Mouse (Mus musculus): ENCODE data around the gene Jak3. TPM values are rescaled to one million over a fixed set of nuclear protein-coding genes. Genes with fewer than 3 reads are reported as not detected.
A peak's percentile ranks its signal among the peaks of the same experiment; 100 is the strongest.

Jak3 gene
- polyA plus RNA-seq, 1 experiment from 2014 or later: 4.5 TPM

- H3K4me2 ChIP-seq (ENCODE audit: low read length): peak overlapping the region; percentile 49
- no peak for ATAC-seq (replicated peaks; ENCODE audit: low FRiP score, low TSS enrichment, low read depth)
- H3K27me3 ChIP-seq (replicated peaks; ENCODE audit: control insufficient read depth, insufficient read depth, low read length): peaks cover 71% of the 10 kb centered on the region
- H3K27ac ChIP-seq (ENCODE audit: low read depth): no peak overlapping the region
- no peaks in the 10 kb centered on the region for H3K36me3 ChIP-seq (ENCODE audit: control insufficient read depth, insufficient read depth, low read length)
- no peaks in the 10 kb centered on the region for H3K9me3 ChIP-seq (ENCODE audit: control insufficient read depth, low read length)
- WGBS: 27% methylated on average over 16 of the region's 16 CpGs
- H3K9ac ChIP-seq (ENCODE audit: low read length): no peak overlapping the region
- H3K4me3 ChIP-seq (ENCODE audit: low read depth, low read length): 0 out of 2 replicates have a peak overlapping the region, but pooled peaks have one; percentile 15
- DNase-seq (ENCODE audit: low spot score): no peak
- H3K4me1 ChIP-seq (replicated peaks; ENCODE audit: control insufficient read depth, insufficient read depth, low read length): 0 out of 2 replicates have a peak, but pooled peaks cover 3% of the 10 kb centered on the region
Measured at GRCm38 (mm10) chr8:71679116-71679515, 3.0 kb downstream of the Jak3 start.

- peak overlapping the region; percentile 15; the same call in 1 of the 2 replicates for H3K4me3 ChIP-seq (ENCODE audit: low read depth, low read length)
- WGBS: 3% methylated on average over 46 of the region's 46 CpGs
- peak overlapping the region; percentile 49 for H3K4me2 ChIP-seq (ENCODE audit: low read length)
- H3K9ac ChIP-seq (ENCODE audit: low read length): no peak overlapping the region
- no peaks in the 10 kb centered on the region for H3K36me3 ChIP-seq (ENCODE audit: control insufficient read depth, insufficient read depth, low read length)
- no peak overlapping the region for H3K27ac ChIP-seq (ENCODE audit: low read depth)
- peaks cover 77% of the 10 kb centered on the region for H3K27me3 ChIP-seq (replicated peaks; ENCODE audit: control insufficient read depth, insufficient read depth, low read length)
- H3K9me3 ChIP-seq (ENCODE audit: control insufficient read depth, low read length): no peaks in the 10 kb centered on the region
- DNase-seq (ENCODE audit: low spot score) (peak; percentile 57), ATAC-seq (replicated peaks; ENCODE audit: low FRiP score, low TSS enrichment, low read depth) (0 out of 2 replicates have a peak, but pooled peaks have one; percentile 19)
- H3K4me1 ChIP-seq (replicated peaks; ENCODE audit: control insufficient read depth, insufficient read depth, low read length): 0 out of 2 replicates have a peak, but pooled peaks cover 3% of the 10 kb centered on the region
Measured at GRCm38 (mm10) chr8:71679550-71680168, 3.6 kb downstream of the Jak3 start.

- H3K4me2 ChIP-seq (ENCODE audit: low read length): no peak overlapping the region; the same call in 1 of the 2 replicates
Measured at GRCm38 (mm10) chr8:71680471-71680870, 4.4 kb downstream of the Jak3 start.

GRCm38 (mm10) chr8:71681369-71681915 lies 5.3 kb downstream of the Jak3 start:
- peaks cover 4% of the 10 kb centered on the region for H3K4me1 ChIP-seq (replicated peaks; ENCODE audit: control insufficient read depth, insufficient read depth, low read length)
- no peak overlapping the region for H3K4me2 ChIP-seq (ENCODE audit: low read length)
- peak; percentile 61 for DNase-seq (ENCODE audit: low spot score)
- H3K36me3 ChIP-seq (ENCODE audit: control insufficient read depth, insufficient read depth, low read length): no peaks in the 10 kb centered on the region
- no peaks in the 10 kb centered on the region for H3K9me3 ChIP-seq (ENCODE audit: control insufficient read depth, low read length)
- no peak overlapping the region for H3K27ac ChIP-seq (ENCODE audit: low read depth)
- 18% methylated on average over 18 of the region's 18 CpGs for WGBS
- H3K4me3 ChIP-seq (ENCODE audit: low read depth, low read length): no peak overlapping the region
- H3K27me3 ChIP-seq (replicated peaks; ENCODE audit: control insufficient read depth, insufficient read depth, low read length): peaks cover 89% of the 10 kb centered on the region
- no peak for ATAC-seq (replicated peaks; ENCODE audit: low FRiP score, low TSS enrichment, low read depth)
- no peak overlapping the region for H3K9ac ChIP-seq (ENCODE audit: low read length)

More at GRCm38 (mm10) chr8:71680471-71680870, 4.4 kb downstream of the Jak3 start:
- H3K9ac ChIP-seq (ENCODE audit: low read length): no peak overlapping the region
- 0 out of 2 replicates have a peak, but pooled peaks cover 3% of the 10 kb centered on the region for H3K4me1 ChIP-seq (replicated peaks; ENCODE audit: control insufficient read depth, insufficient read depth, low read length)
- no peak overlapping the region for H3K4me3 ChIP-seq (ENCODE audit: low read depth, low read length)
- no peaks in the 10 kb centered on the region for H3K9me3 ChIP-seq (ENCODE audit: control insufficient read depth, low read length)
- H3K27ac ChIP-seq (ENCODE audit: low read depth): no peak overlapping the region
- peaks cover 80% of the 10 kb centered on the region for H3K27me3 ChIP-seq (replicated peaks; ENCODE audit: control insufficient read depth, insufficient read depth, low read length)
- no peaks in the 10 kb centered on the region for H3K36me3 ChIP-seq (ENCODE audit: control insufficient read depth, insufficient read depth, low read length)
- WGBS: 7% methylated on average over 21 of the region's 21 CpGs
- no peak for ATAC-seq (replicated peaks; ENCODE audit: low FRiP score, low TSS enrichment, low read depth)
- DNase-seq (ENCODE audit: low spot score): no peak

GRCm38 (mm10) chr8:71682832-71683231 lies 6.7 kb downstream of the Jak3 start:
- 74% methylated on average over 12 of the region's 12 CpGs for WGBS
- H3K9ac ChIP-seq (ENCODE audit: low read length): no peak overlapping the region
- H3K4me2 ChIP-seq (ENCODE audit: low read length): no peak overlapping the region
- ATAC-seq (replicated peaks; ENCODE audit: low FRiP score, low TSS enrichment, low read depth) (no peak), DNase-seq (ENCODE audit: low spot score) (no peak)
- no peak overlapping the region for H3K27ac ChIP-seq (ENCODE audit: low read depth)
- H3K4me1 ChIP-seq (replicated peaks; ENCODE audit: control insufficient read depth, insufficient read depth, low read length): peaks cover 4% of the 10 kb centered on the region
- H3K9me3 ChIP-seq (ENCODE audit: control insufficient read depth, low read length): no peaks in the 10 kb centered on the region
- H3K27me3 ChIP-seq (replicated peaks; ENCODE audit: control insufficient read depth, insufficient read depth, low read length): peaks cover 100% of the 10 kb centered on the region
- H3K36me3 ChIP-seq (ENCODE audit: control insufficient read depth, insufficient read depth, low read length): no peaks in the 10 kb centered on the region
- H3K4me3 ChIP-seq (ENCODE audit: low read depth, low read length): no peak overlapping the region

- no peak for DNase-seq (ENCODE audit: low spot score)
- Histone ChIP-seq H3K27ac (ENCODE audit: low read depth) (no peak overlapping the region), H3K27me3 (replicated peaks; ENCODE audit: control insufficient read depth, insufficient read depth, low read length) (peaks cover 100% of the 10 kb centered on the region), H3K9ac (ENCODE audit: low read length) (no peak overlapping the region), H3K4me3 (ENCODE audit: low read depth, low read length) (no peak overlapping the region), H3K36me3 (ENCODE audit: control insufficient read depth, insufficient read depth, low read length) (no peaks in the 10 kb centered on the region), H3K4me2 (ENCODE audit: low read length) (no peak overlapping the region), H3K9me3 (ENCODE audit: control insufficient read depth, low read length) (no peaks in the 10 kb centered on the region), H3K4me1 (replicated peaks; ENCODE audit: control insufficient read depth, insufficient read depth, low read length) (peaks cover 4% of the 10 kb centered on the region)
- WGBS: 31% methylated on average over 10 of the region's 10 CpGs
- ATAC-seq (replicated peaks; ENCODE audit: low FRiP score, low TSS enrichment, low read depth): no peak
Measured at GRCm38 (mm10) chr8:71684701-71685100, 8.6 kb downstream of the Jak3 start.

- no peak for DNase-seq (ENCODE audit: low spot score)
Measured at GRCm38 (mm10) chr8:71685573-71685972, 9.5 kb downstream of the Jak3 start.

GRCm38 (mm10) chr8:71686143-71686734 lies 10.1 kb downstream of the Jak3 start:
- H3K27me3 ChIP-seq (replicated peaks; ENCODE audit: control insufficient read depth, insufficient read depth, low read length): peaks cover 100% of the 10 kb centered on the region
- H3K4me1 ChIP-seq (replicated peaks; ENCODE audit: control insufficient read depth, insufficient read depth, low read length): peaks cover 4% of the 10 kb centered on the region
- H3K4me3 ChIP-seq (ENCODE audit: low read depth, low read length): peak overlapping the region; percentile 19
- H3K36me3 ChIP-seq (ENCODE audit: control insufficient read depth, insufficient read depth, low read length): no peaks in the 10 kb centered on the region
- DNase-seq (ENCODE audit: low spot score): peak; percentile 71
- H3K9ac ChIP-seq (ENCODE audit: low read length): no peak overlapping the region
- 2% methylated on average over 23 of the region's 23 CpGs for WGBS
- H3K9me3 ChIP-seq (ENCODE audit: control insufficient read depth, low read length): no peaks in the 10 kb centered on the region
- peak; percentile 47 for ATAC-seq (replicated peaks; ENCODE audit: low FRiP score, low TSS enrichment, low read depth)
- no peak overlapping the region for H3K27ac ChIP-seq (ENCODE audit: low read depth)
- H3K4me2 ChIP-seq (ENCODE audit: low read length): peak overlapping the region; percentile 46

More at GRCm38 (mm10) chr8:71685573-71685972, 9.5 kb downstream of the Jak3 start:
- H3K9ac ChIP-seq (ENCODE audit: low read length): no peak overlapping the region
- no peak overlapping the region for H3K27ac ChIP-seq (ENCODE audit: low read depth)
- peaks cover 4% of the 10 kb centered on the region for H3K4me1 ChIP-seq (replicated peaks; ENCODE audit: control insufficient read depth, insufficient read depth, low read length)
- 6% methylated on average over 29 of the region's 29 CpGs for WGBS
- H3K36me3 ChIP-seq (ENCODE audit: control insufficient read depth, insufficient read depth, low read length): no peaks in the 10 kb centered on the region
- ATAC-seq (replicated peaks; ENCODE audit: low FRiP score, low TSS enrichment, low read depth): peak; percentile 45; the same call in 1 of the 2 replicates
- peaks cover 100% of the 10 kb centered on the region for H3K27me3 ChIP-seq (replicated peaks; ENCODE audit: control insufficient read depth, insufficient read depth, low read length)
- H3K4me2 ChIP-seq (ENCODE audit: low read length): peak overlapping the region; percentile 46
- no peaks in the 10 kb centered on the region for H3K9me3 ChIP-seq (ENCODE audit: control insufficient read depth, low read length)
- H3K4me3 ChIP-seq (ENCODE audit: low read depth, low read length): peak overlapping the region; percentile 19

Measured in intestine, embryonic 14.5 days (tissue).